Comparison of ENCODE assay signal across 24 mouse cellular contexts in the genomic region with DNA sequence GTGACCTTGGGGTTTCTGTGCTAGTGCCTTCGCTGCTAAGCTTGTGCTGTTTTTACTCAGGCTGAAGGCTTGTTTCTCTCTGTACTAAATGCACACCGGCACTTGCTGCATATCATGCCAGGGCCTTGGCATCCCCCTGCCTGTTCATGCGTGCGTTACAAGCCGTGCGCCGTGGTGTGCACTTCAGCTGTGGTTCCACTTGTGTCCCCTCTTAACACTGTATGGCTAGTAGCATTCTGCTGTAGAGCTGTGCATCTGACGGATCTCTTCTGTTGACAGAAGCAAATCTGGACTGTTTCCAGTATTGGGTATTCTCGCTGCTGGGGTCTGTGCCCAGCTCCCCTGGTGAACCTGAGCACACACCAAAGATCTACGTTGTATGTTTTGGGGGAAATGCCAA. TPM values are rescaled to one million over a fixed set of nuclear protein-coding genes. Genes with fewer than 3 reads are reported as not detected.
A peak's percentile ranks its signal among the peaks of the same experiment; 100 is the strongest.
DNase-seq lines count a peak whose midpoint lies in the region; ATAC-seq and TF ChIP-seq lines count a peak whose summit lies in the region.
"Had no signal": no experiment of that assay in that cellular context is flagged by ENCODE, and none has a peak within 500 bp of the region (broad histone marks: within the 10 kb centered on the region; RNA-seq: fewer than 3 reads in every experiment).

No protein-coding gene starts in this region.

- H3K9me3 ChIP-seq in forebrain, postnatal 0 days (ENCODE audit: low read length) = no peaks in the 10 kb centered on the region
- H3K9me3 ChIP-seq in forebrain, embryonic 11.5 days (ENCODE audit: control insufficient read depth, low read length) = no peaks in the 10 kb centered on the region
- H3K9me3 ChIP-seq: embryonic facial prominence, embryonic 13.5 days; forebrain, embryonic 13.5 days; hindbrain, embryonic 12.5 days; liver, embryonic 12.5 days had no signal

- intact Hi-C loops in left cerebral cortex, postnatal 4 days (cut with DNase I) = no loop called here

- H3K4me3 ChIP-seq in forebrain, postnatal 0 days (ENCODE audit: low read depth, low read length) = no peak overlapping the region
- H3K4me3 ChIP-seq in forebrain, embryonic 11.5 days (ENCODE audit: low read depth, low read length) = no peak overlapping the region
- H3K4me3 ChIP-seq: embryonic facial prominence, embryonic 13.5 days; forebrain, embryonic 13.5 days; hindbrain, embryonic 12.5 days; liver, embryonic 12.5 days had no signal

- no peak overlapping the region for H3K4me2 ChIP-seq in forebrain, postnatal 0 days (ENCODE audit: low read depth)
- no peak overlapping the region for H3K4me2 ChIP-seq in forebrain, embryonic 11.5 days (ENCODE audit: low read depth, low read length, severe bottlenecking)
- H3K4me2 ChIP-seq: embryonic facial prominence, embryonic 13.5 days; forebrain, embryonic 13.5 days; hindbrain, embryonic 12.5 days; liver, embryonic 12.5 days; midbrain, embryonic 11.5 days had no signal

- TF ChIP-seq CTCF in forebrain, postnatal 0 days (IDR thresholded peaks at IDR 0.05; ENCODE audit: low read depth) = peak; percentile 9; the same call in 1 of the 2 replicates

- no peaks in the 10 kb centered on the region for H3K36me3 ChIP-seq in forebrain, postnatal 0 days (ENCODE audit: insufficient read depth)
- H3K36me3 ChIP-seq in forebrain, embryonic 11.5 days (ENCODE audit: control insufficient read depth, insufficient read depth, low read length) = no peaks in the 10 kb centered on the region

- H3K27me3 ChIP-seq in forebrain, postnatal 0 days (ENCODE audit: insufficient read depth, low read length) = no peaks in the 10 kb centered on the region
- no peaks in the 10 kb centered on the region for H3K27me3 ChIP-seq in forebrain, embryonic 11.5 days (ENCODE audit: control insufficient read depth, insufficient read depth, low read length)
- H3K27me3 ChIP-seq: embryonic facial prominence, embryonic 13.5 days; forebrain, embryonic 13.5 days; hindbrain, embryonic 12.5 days; liver, embryonic 12.5 days had no signal

- peak; percentile 70 to 75 for DNase-seq in cerebellum, postnatal 10 days
- no peak for DNase-seq in cerebellum, adult 11-12 months
- DNase-seq in forebrain, postnatal 0 days = no peak
- DNase-seq in forebrain, embryonic 11.5 days (ENCODE audit: low spot score) = no peak
- DNase-seq in left cerebral cortex, postnatal 4 days = peak; percentile 46
- DNase-seq in left cerebral cortex, adult 11 months (ENCODE audit: low spot score) = no peak
- DNase-seq in embryo, embryonic 11 days = no peak
- DNase-seq: adrenal gland, postnatal 14 days; cerebellum, adult 8-10 months; gastrocnemius, postnatal 10 days; kidney, adult 11 months; kidney, postnatal 14 days; liver, postnatal 0 days; lung, postnatal 36 days; thymus, adult 2 months; thymus, postnatal 36 days had no signal

- 69% methylated on average over 10 of the region's 10 CpGs for WGBS in forebrain, postnatal 0 days
- 93% methylated on average over 10 of the region's 10 CpGs for WGBS in forebrain, embryonic 11.5 days

- no peak for ATAC-seq in forebrain, postnatal 0 days
- no peak for ATAC-seq in forebrain, embryonic 11.5 days (replicated peaks; ENCODE audit: low FRiP score)
- ATAC-seq: CD4-positive, CD25-positive, alpha-beta regulatory T cell, adult 4 months; inflammation-experienced regulatory T-cells, adult 6 months; liver, embryonic 12.5 days; liver, postnatal 0 days; midbrain, embryonic 16.5 days had no signal

- H3K27ac ChIP-seq in forebrain, postnatal 0 days (ENCODE audit: low read depth, low read length) = no peak overlapping the region
- no peak overlapping the region for H3K27ac ChIP-seq in forebrain, embryonic 11.5 days (ENCODE audit: low read depth, low read length)
- H3K27ac ChIP-seq: embryonic facial prominence, embryonic 13.5 days; forebrain, embryonic 13.5 days; hindbrain, embryonic 12.5 days; liver, embryonic 12.5 days had no signal

- no peaks in the 10 kb centered on the region for H3K4me1 ChIP-seq in forebrain, postnatal 0 days (ENCODE audit: insufficient read depth)
- 0 out of 2 replicates have a peak, but pooled peaks cover 1% of the 10 kb centered on the region for H3K4me1 ChIP-seq in forebrain, embryonic 11.5 days (replicated peaks; ENCODE audit: control insufficient read depth, insufficient read depth, low read length)
- H3K4me1 ChIP-seq: embryonic facial prominence, embryonic 13.5 days; hindbrain, embryonic 12.5 days; liver, embryonic 12.5 days had no signal

- H3K9ac ChIP-seq in forebrain, postnatal 0 days = no peak overlapping the region
- H3K9ac ChIP-seq in forebrain, embryonic 11.5 days (ENCODE audit: low read length) = no peak overlapping the region
- H3K9ac ChIP-seq: embryonic facial prominence, embryonic 13.5 days; forebrain, embryonic 13.5 days; hindbrain, embryonic 12.5 days; liver, embryonic 12.5 days; liver, postnatal 0 days had no signal

RNA-seq across cellular contexts. Expression of gene Wdsub1, which starts 28.8 kb away (rescaled TPM):
- total RNA-seq in forebrain, postnatal 0 days (2014; rRNA removed) = 18.2 and 21.9 TPM in 2 replicates
- 8.8 and 14.7 TPM in 2 replicates for polyA plus RNA-seq in forebrain, postnatal 0 days (2015; fragmentation: Nextera tagmentation; extraction: Ambion mirVana)
- polyA plus RNA-seq in forebrain, embryonic 11.5 days (2014; fragmentation: Nextera tagmentation; extraction: Ambion mirVana) = 16.6 and 19.9 TPM in 2 replicates
- total RNA-seq in left cerebral cortex, postnatal 4 days (2021) = 10 to 100 TPM in 1 of 2 experiments, 1 to 10 TPM in 1; 9.9 to 10.8 TPM

Comparison
In these comparisons a context has a peak if more than half of its experiments do, and no peak if none do; other contexts are left out.
1. DNase-seq: peak in cerebellum, postnatal 10 days (2 of 2) and left cerebral cortex, postnatal 4 days (single experiment); none in cerebellum, adult 11-12 months (single experiment), forebrain, postnatal 0 days (single experiment), forebrain, embryonic 11.5 days (single experiment), left cerebral cortex, adult 11 months (single experiment) and embryo, embryonic 11 days (single experiment).